Mouse (Mus musculus): ENCODE measurements at regions not wholly inside any gene's neighbourhood (a gene's known extent, or its start where the extent isn't known, plus 50 kb on each side); places are given as distances from the start of the nearest gene placed in this dataset.

GRCm38 (mm10) chr2:101263934-101264333 lies 360.6 kb upstream of the Rag2 start:
- no peaks in the 10 kb centered on the region for H3K36me3 ChIP-seq (ENCODE audit: control insufficient read depth, insufficient read depth, low read length)
- no peaks in the 10 kb centered on the region for H3K27me3 ChIP-seq (ENCODE audit: control insufficient read depth, insufficient read depth, low read length)
- no peaks in the 10 kb centered on the region for H3K79me2 ChIP-seq (replicated peaks; ENCODE audit: control insufficient read depth, insufficient read depth, low read length)
- DNase-seq: no peak
- no peak overlapping the region for H3K9ac ChIP-seq (ENCODE audit: low read depth, low read length)
- no peak overlapping the region for H3K4me3 ChIP-seq
- intact Hi-C loops (cut with DNase I): no loop called here
- H3K4me1 ChIP-seq (ENCODE audit: control insufficient read depth, insufficient read depth, low read length): no peaks in the 10 kb centered on the region
- TF ChIP-seq EP300 (IDR thresholded peaks at IDR 0.05; ENCODE audit: insufficient read depth, low read depth, low read length) (no peak), CTCF (IDR thresholded peaks at IDR 0.05) (no peak)
- H3K27ac ChIP-seq: no peak overlapping the region
- WGBS: 58% methylated on average over 4 of the region's 4 CpGs

DNA sequence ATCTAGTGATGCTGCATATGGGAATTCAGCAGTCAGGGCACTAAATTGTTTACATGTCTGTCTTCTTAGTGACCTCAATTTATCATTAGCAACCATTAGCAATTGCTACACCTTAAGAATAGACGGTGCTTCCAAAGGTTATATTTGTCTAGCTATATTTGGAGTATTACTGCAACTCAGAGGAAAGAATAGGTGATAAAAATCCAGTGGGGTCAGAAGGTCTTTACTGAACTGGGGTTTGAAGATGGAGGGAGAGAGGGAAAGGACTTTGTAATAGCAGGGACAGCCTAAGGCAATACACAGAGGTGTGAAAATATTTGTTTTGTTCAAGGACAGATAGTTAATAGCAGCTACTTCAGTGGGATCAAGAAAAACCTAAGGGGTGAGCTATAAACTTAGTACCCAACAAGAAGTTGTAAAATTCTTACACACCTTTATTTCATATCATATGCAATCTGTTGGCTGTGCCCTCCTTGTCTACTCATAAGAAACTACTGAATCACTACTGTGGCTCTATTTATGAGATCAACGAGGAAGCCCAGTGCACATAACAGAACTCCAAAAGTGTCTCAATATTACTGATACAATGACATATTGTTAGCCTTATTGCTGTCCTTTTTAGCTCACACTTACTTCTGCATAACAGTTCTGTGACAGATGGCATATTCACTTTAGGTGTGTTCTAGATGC lies 357.7 kb upstream of the Rag2 start:
- no peaks in the 10 kb centered on the region for H3K4me1 ChIP-seq (ENCODE audit: control insufficient read depth, insufficient read depth, low read length)
- no peak overlapping the region for H3K9ac ChIP-seq (ENCODE audit: low read depth, low read length)
- no peak for DNase-seq
- intact Hi-C loops (cut with DNase I): no loop called here
- H3K27me3 ChIP-seq (ENCODE audit: control insufficient read depth, insufficient read depth, low read length): no peaks in the 10 kb centered on the region
- no peaks in the 10 kb centered on the region for H3K79me2 ChIP-seq (replicated peaks; ENCODE audit: control insufficient read depth, insufficient read depth, low read length)
- H3K27ac ChIP-seq: no peak overlapping the region
- no peak overlapping the region for H3K4me3 ChIP-seq
- H3K36me3 ChIP-seq (ENCODE audit: control insufficient read depth, insufficient read depth, low read length): no peaks in the 10 kb centered on the region
- TF ChIP-seq POLR2A (IDR thresholded peaks at IDR 0.05; ENCODE audit: insufficient read depth, low read depth, low read length) (no peak), CTCF (IDR thresholded peaks at IDR 0.05) (no peak), EP300 (IDR thresholded peaks at IDR 0.05; ENCODE audit: insufficient read depth, low read depth, low read length) (no peak)
- WGBS: 43% methylated on average over 2 of the region's 2 CpGs

DNA sequence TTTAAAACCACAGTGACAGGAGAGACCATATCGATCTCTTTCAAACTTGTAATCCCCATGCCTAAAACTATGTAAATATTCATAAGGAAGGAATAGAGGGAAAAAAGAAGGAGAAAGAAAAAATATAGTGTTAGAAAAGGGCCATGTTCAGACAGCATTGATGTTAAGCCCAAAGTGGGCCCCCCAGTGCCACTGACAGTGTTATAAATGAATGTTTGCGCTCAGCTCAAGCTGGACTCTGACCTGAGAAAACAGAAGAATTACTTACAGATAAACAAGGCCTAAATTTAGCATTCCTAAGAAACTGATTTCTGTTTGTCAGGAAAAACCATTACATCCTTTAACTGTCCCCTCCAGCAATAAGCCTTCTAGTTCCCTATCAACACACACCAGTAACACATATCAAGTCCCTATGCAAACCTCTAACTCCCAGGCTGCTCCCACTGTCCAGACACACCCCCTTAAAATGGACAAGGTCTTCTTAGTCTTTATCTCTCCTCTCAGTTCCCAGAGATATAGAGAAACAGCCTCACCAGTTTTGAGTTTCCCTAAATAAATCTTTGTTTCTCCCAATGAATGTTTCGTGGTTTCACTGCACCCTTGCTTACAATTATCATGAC lies 350.4 kb upstream of the Rag2 start:
- TF ChIP-seq CTCF (IDR thresholded peaks at IDR 0.05) (no peak), POLR2A (IDR thresholded peaks at IDR 0.05; ENCODE audit: insufficient read depth, low read depth, low read length) (no peak), EP300 (IDR thresholded peaks at IDR 0.05; ENCODE audit: insufficient read depth, low read depth, low read length) (no peak)
- no peak for DNase-seq
- Histone ChIP-seq H3K36me3 (ENCODE audit: control insufficient read depth, insufficient read depth, low read length) (no peaks in the 10 kb centered on the region), H3K27ac (no peak overlapping the region), H3K4me1 (ENCODE audit: control insufficient read depth, insufficient read depth, low read length) (no peaks in the 10 kb centered on the region), H3K79me2 (replicated peaks; ENCODE audit: control insufficient read depth, insufficient read depth, low read length) (no peaks in the 10 kb centered on the region), H3K4me3 (no peak overlapping the region), H3K27me3 (ENCODE audit: control insufficient read depth, insufficient read depth, low read length) (no peaks in the 10 kb centered on the region), H3K9ac (ENCODE audit: low read depth, low read length) (no peak overlapping the region)
- WGBS: 68% methylated on average over 3 of the region's 3 CpGs
- intact Hi-C loops (cut with DNase I): no loop called here

DNA sequence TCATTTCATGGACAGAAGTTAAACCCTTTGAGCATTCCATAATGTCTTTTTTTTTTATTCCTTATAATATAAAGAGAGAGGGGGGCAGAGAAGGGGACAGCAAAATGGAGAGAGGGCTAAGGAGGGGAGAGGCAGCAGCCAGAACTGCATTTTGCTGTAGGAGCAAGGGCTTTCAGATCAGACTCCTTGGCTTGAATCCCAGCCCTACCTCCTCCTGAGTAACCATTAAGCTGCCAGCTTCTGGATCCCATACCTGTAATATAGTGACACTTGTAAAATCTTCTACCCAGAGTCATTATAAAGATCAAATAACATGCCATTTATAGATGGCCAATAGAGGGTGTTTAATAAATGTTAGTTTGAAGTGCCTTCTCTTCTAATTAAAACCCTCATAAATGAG lies 339.6 kb upstream of the Rag2 start:
- TF ChIP-seq CTCF (IDR thresholded peaks at IDR 0.05): no peak
- TF ChIP-seq POLR2A (IDR thresholded peaks at IDR 0.05; ENCODE audit: insufficient read depth, low read depth, low read length): no peak
- no peak for TF ChIP-seq EP300 (IDR thresholded peaks at IDR 0.05; ENCODE audit: insufficient read depth, low read depth, low read length)
- no peaks in the 10 kb centered on the region for H3K4me1 ChIP-seq (ENCODE audit: control insufficient read depth, insufficient read depth, low read length)
- H3K27ac ChIP-seq: no peak overlapping the region
- no peaks in the 10 kb centered on the region for H3K36me3 ChIP-seq (ENCODE audit: control insufficient read depth, insufficient read depth, low read length)
- no peak overlapping the region for H3K4me3 ChIP-seq
- DNase-seq: no peak
- intact Hi-C loops (cut with DNase I): no loop called here
- no peaks in the 10 kb centered on the region for H3K27me3 ChIP-seq (ENCODE audit: control insufficient read depth, insufficient read depth, low read length)
- H3K79me2 ChIP-seq (replicated peaks; ENCODE audit: control insufficient read depth, insufficient read depth, low read length): no peaks in the 10 kb centered on the region
- H3K9ac ChIP-seq (ENCODE audit: low read depth, low read length): no peak overlapping the region

- no peaks in the 10 kb centered on the region for H3K4me1 ChIP-seq (ENCODE audit: control insufficient read depth, insufficient read depth, low read length)
- H3K9ac ChIP-seq (ENCODE audit: low read depth, low read length): no peak overlapping the region
- no peaks in the 10 kb centered on the region for H3K36me3 ChIP-seq (ENCODE audit: control insufficient read depth, insufficient read depth, low read length)
- no peaks in the 10 kb centered on the region for H3K27me3 ChIP-seq (ENCODE audit: control insufficient read depth, insufficient read depth, low read length)
- H3K27ac ChIP-seq: no peak overlapping the region
- no peak for DNase-seq
- TF ChIP-seq CTCF (IDR thresholded peaks at IDR 0.05) (no peak), POLR2A (IDR thresholded peaks at IDR 0.05; ENCODE audit: insufficient read depth, low read depth, low read length) (no peak), EP300 (IDR thresholded peaks at IDR 0.05; ENCODE audit: insufficient read depth, low read depth, low read length) (no peak)
- H3K79me2 ChIP-seq (replicated peaks; ENCODE audit: control insufficient read depth, insufficient read depth, low read length): no peaks in the 10 kb centered on the region
- WGBS: 46% methylated on average over 1 of the region's 1 CpGs
- no peak overlapping the region for H3K4me3 ChIP-seq
- intact Hi-C loops (cut with DNase I): no loop called here
These were observed 336.4 kb upstream of the Rag2 start for GRCm38 (mm10) chr2:101288119-101288518.

- intact Hi-C loops (cut with DNase I): no loop called here
- peak; percentile 52 for TF ChIP-seq CTCF (IDR thresholded peaks at IDR 0.05)
- no peak for TF ChIP-seq EP300 (IDR thresholded peaks at IDR 0.05; ENCODE audit: insufficient read depth, low read depth, low read length)
- TF ChIP-seq POLR2A (IDR thresholded peaks at IDR 0.05; ENCODE audit: insufficient read depth, low read depth, low read length): no peak
- no peak for DNase-seq
- Histone ChIP-seq H3K27me3 (ENCODE audit: control insufficient read depth, insufficient read depth, low read length) (no peaks in the 10 kb centered on the region), H3K27ac (no peak overlapping the region), H3K4me3 (no peak overlapping the region), H3K9ac (ENCODE audit: low read depth, low read length) (no peak overlapping the region), H3K79me2 (replicated peaks; ENCODE audit: control insufficient read depth, insufficient read depth, low read length) (no peaks in the 10 kb centered on the region), H3K4me1 (ENCODE audit: control insufficient read depth, insufficient read depth, low read length) (no peaks in the 10 kb centered on the region), H3K36me3 (ENCODE audit: control insufficient read depth, insufficient read depth, low read length) (no peaks in the 10 kb centered on the region)
- whole genome bisulfite sequencing: 39% methylated on average over 2 of the region's 2 CpGs
These were observed 335.4 kb upstream of the Rag2 start for GRCm38 (mm10) chr2:101289168-101289567.
